Mouse (Mus musculus): ENCODE data around the gene Klf2.

Gene Klf2

GRCm38 (mm10) chr8:72333429-72334143 lies 14.8 kb downstream of the Klf2 start:
- no peak for DNase-seq (ENCODE audit: low spot score in 2 of 2)

- no peak for DNase-seq (ENCODE audit: low spot score in 2 of 2)
Measured at GRCm38 (mm10) chr8:72334144-72334641, 15.4 kb downstream of the Klf2 start.

GRCm38 (mm10) chr8:72336273-72336672 lies 17.4 kb downstream of the Klf2 start:
- DNase-seq (ENCODE audit: low spot score in 2 of 2): no peak

- no peak for DNase-seq (ENCODE audit: low spot score in 2 of 2)
Measured at GRCm38 (mm10) chr8:72337034-72337433, 18.2 kb downstream of the Klf2 start.

- DNase-seq (ENCODE audit: low spot score in 2 of 2): no peak
Measured at GRCm38 (mm10) chr8:72342556-72343300, 23.9 kb downstream of the Klf2 start.

- peak in 1 of 2 experiments; percentile 28 for DNase-seq (ENCODE audit: low spot score in 2 of 2)
Measured at GRCm38 (mm10) chr8:72343725-72344124, 24.9 kb downstream of the Klf2 start.

- no peak for DNase-seq (ENCODE audit: low spot score in 2 of 2)
Measured at GRCm38 (mm10) chr8:72347553-72347952, 28.7 kb downstream of the Klf2 start.

GRCm38 (mm10) chr8:72348114-72348513 lies 29.3 kb downstream of the Klf2 start:
- no peak for DNase-seq (ENCODE audit: low spot score in 2 of 2)

- DNase-seq (ENCODE audit: low spot score in 2 of 2): no peak
Measured at GRCm38 (mm10) chr8:72348956-72349355, 30.1 kb downstream of the Klf2 start.

GRCm38 (mm10) chr8:72349838-72350237 lies 31.0 kb downstream of the Klf2 start:
- DNase-seq (ENCODE audit: low spot score in 2 of 2): no peak

GRCm38 (mm10) chr8:72350727-72351126 lies 31.9 kb downstream of the Klf2 start:
- peak in 1 of 2 experiments; percentile 72 for DNase-seq (ENCODE audit: low spot score in 2 of 2)

- DNase-seq (ENCODE audit: low spot score in 2 of 2): no peak
Measured at GRCm38 (mm10) chr8:72351405-72352005, 32.7 kb downstream of the Klf2 start.

- DNase-seq (ENCODE audit: low spot score in 2 of 2): peak in 1 of 2 experiments; percentile 11
Measured at GRCm38 (mm10) chr8:72352951-72353699, 34.3 kb downstream of the Klf2 start.

GRCm38 (mm10) chr8:72353700-72354045 lies 34.8 kb downstream of the Klf2 start:
- peak in 1 of 2 experiments; percentile 12 for DNase-seq (ENCODE audit: low spot score in 2 of 2)

- peak; percentile 73 to 82 for DNase-seq (ENCODE audit: low spot score in 2 of 2)
Measured at GRCm38 (mm10) chr8:72354272-72354671, 35.4 kb downstream of the Klf2 start.

GRCm38 (mm10) chr8:72356593-72356992 lies 37.8 kb downstream of the Klf2 start:
- no peak for DNase-seq (ENCODE audit: low spot score in 2 of 2)

GRCm38 (mm10) chr8:72360162-72360561 lies 41.3 kb downstream of the Klf2 start:
- DNase-seq (ENCODE audit: low spot score in 2 of 2): no peak

GRCm38 (mm10) chr8:72362754-72363153 lies 43.9 kb downstream of the Klf2 start:
- no peak for DNase-seq (ENCODE audit: low spot score in 2 of 2)

GRCm38 (mm10) chr8:72363457-72363856 lies 44.6 kb downstream of the Klf2 start:
- no peak for DNase-seq (ENCODE audit: low spot score in 2 of 2)

- no peak for DNase-seq (ENCODE audit: low spot score in 2 of 2)
Measured at GRCm38 (mm10) chr8:72365016-72365415, 46.2 kb downstream of the Klf2 start.

GRCm38 (mm10) chr8:72365826-72366225 lies 47.0 kb downstream of the Klf2 start:
- DNase-seq (ENCODE audit: low spot score in 2 of 2): peak; percentile 79 to 90

GRCm38 (mm10) chr8:72366435-72366834 lies 47.6 kb downstream of the Klf2 start:
- DNase-seq (ENCODE audit: low spot score in 2 of 2): no peak

All from spleen, postnatal 4 days (tissue).